Mouse (Mus musculus) T-helper 2 cell (primary cell): ENCODE data around the gene Lzts2.

Experiments
- in situ Hi-C: fragments of 300-600 bp; cut with MboI, MseI; formaldehyde crosslinking; loops from one replicate; pipeline ENCODE4 v1.15.1; 2025; ENCODE audit warnings: high pct_unique_total_duplicates

The Lzts2 gene

GRCm38 (mm10) chr19:45002301-45002700 lies 11.9 kb upstream of the Lzts2 start:
- in situ Hi-C loops, result no loop called here

DNA sequence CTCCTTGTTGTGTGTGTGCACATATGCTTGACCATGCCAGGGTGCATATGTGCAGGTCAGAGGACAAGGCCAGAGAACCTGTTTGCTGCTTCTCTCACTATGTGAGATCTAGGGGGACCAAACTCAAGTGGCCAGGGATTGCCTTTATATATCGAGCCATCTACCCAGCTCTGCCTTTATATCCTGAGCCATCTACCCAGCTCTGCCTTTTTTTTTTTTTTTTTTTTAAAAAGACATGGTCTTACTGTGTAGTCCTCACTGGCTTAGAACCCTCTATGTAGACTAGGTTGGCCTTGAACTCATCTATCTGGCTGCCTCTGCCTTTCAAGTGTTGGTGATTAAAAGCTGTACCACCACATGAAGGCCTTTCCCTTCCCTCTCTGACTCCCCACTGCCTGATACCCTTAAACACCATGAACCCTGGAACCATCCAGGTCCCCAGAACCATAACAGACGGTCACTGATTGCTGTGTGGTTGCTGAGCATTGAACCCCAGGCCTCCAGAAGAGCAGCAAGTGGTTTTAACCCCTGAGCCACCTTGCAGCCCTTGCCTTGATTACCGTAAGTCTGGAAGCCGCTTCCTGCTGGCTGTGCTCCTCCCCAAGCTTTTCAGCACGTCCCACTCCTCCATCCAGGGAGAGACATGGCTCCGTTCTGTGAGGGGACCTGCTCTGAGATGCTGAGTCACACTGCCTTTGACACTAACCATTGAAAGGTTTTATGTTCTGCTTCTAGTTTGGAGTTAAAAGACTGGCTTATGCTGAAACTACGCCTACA lies 10.3 kb upstream of the Lzts2 start:
- in situ Hi-C loops, result no loop called here

GRCm38 (mm10) chr19:45005444-45005843 lies 8.8 kb upstream of the Lzts2 start, which contains the start of gene Twnk:
Gene Twnk (plus strand): TSS chr19:45005663.
- in situ Hi-C loops, result no loop called here

- in situ Hi-C loops, result no loop called here
Observed at GRCm38 (mm10) chr19:45005957-45006712, 8.1 kb upstream of the Lzts2 start, which contains the start of gene Mrpl43. Gene Mrpl43 (minus strand): TSS chr19:45006442.

DNA sequence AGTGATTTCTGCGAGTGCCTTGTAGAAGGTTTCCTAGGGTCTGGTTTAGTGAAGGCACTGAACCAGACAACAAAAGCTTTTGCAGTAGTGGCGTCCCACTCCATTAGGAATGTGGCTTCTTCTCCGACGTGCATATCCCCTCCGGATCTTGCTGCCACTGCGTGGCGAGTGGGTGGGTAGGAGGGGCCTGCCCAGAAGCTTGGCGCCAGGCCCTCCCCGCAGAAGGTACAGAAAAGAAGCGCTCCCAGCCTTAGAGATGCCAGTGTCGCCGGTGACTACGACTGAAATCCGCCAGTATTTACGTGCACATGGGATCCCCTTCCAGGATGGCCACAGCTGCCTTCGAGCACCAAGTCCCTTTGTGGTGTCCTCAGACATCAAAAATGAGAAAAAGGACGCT lies 7.2 kb upstream of the Lzts2 start:
- in situ Hi-C loops, result no loop called here

- in situ Hi-C loops, result no loop called here
Observed at GRCm38 (mm10) chr19:45007425-45008191, 6.6 kb upstream of the Lzts2 start.

DNA sequence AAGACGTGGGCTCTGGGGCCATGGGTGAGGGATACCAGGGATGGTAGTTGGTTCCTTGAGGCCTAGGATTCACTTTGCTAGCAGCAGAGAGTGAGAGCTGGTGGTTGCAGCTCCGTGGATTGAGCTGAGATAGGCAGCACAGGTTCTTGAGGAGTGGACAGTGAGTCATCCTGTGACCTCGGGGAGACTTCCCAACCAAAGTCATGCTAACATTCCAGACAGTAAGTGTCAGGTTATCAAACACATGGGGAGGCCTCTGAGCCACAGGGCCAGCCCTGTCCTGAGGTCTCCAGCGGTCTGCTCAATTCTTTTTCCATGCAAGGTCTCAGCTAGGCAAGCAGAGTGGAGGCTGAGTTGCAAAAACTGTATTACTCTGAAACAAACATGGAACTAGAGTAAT lies 3.6 kb upstream of the Lzts2 start:
- in situ Hi-C loops, result no loop called here

DNA sequence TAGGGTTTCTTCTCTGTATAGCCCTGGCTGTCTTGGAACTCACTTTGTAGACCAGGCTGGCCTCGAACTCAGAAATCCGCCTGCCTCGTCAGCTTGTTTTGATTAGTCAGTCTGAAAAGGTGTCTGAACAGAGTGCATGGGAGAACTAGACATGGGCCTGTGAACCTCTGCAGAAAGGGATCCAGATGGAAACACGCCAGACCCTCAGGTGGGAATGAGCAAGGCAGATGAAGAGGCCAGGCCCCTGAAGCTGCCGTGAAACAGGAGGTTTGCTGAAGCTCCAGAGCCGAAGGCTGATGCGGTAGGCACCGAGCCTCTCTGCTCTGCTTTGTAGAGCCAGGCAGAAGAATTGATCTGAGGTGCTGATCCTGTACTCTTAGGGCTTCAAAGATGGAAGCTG lies 2.0 kb upstream of the Lzts2 start:
- in situ Hi-C loops, result no loop called here

- in situ Hi-C loops, result no loop called here
Observed at GRCm38 (mm10) chr19:45012636-45013035, 1.6 kb upstream of the Lzts2 start.

GRCm38 (mm10) chr19:45013581-45014225 lies 511 bp upstream of the Lzts2 start:
- in situ Hi-C loops, result no loop called here

DNA sequence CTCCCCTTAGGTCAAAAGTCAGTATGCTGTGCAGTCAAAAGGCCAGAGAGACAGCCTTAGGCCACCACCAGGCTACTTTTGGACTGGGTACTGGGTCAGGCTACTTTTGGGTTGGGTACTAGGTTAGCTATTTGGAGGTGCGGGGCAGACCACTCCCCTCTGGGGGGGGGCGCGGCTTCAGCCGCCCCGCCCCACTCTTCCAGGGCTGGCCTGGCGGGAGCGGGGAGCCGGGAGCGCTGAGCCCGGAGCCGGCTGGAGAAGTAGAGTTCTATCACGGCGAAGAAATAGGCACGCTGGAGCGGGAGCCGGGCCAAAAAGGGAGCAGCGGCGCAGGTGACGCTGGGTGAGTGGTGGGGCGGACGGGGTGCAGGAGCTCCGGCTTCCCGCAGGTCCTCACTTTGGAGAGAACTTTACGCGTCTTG lies 778 bp downstream of the Lzts2 start:
- in situ Hi-C loops, result no loop called here

DNA sequence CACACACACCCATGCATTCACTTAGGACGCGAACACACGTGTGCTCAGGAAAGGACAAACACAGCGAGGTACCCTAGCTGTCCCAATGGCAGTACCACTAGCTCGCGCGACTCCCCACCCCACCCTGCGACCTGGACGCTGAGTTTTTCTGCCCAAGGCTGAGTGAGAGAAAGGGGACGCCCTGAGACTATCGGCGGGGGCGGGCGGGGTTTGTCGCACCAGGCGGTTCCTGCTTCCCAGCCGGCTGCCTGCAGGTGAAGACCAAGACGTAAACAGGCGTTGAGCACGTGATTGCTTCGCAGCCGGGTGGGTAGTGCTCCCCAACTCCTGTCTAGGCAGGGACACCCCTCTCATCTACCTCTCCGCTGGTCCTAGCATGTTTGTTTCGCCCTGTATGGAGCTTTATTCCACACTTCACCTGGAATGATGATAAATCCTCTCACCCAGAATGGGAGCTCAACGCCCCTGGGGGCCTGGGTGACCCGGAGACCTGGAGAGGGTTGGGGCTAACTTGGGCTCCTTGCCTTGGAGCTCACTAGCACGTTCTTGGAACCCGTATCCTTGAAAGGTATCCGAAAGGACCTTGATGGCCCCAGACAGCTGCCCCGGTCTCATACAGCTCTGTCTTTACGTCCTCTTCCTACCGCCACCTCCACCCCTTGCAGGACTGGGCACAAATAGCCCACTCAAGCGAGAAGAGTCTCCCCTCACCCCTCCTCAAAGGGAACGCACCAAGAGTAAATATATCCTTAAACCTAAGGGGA lies 1.5 kb downstream of the Lzts2 start:
- in situ Hi-C loops, result no loop called here

DNA sequence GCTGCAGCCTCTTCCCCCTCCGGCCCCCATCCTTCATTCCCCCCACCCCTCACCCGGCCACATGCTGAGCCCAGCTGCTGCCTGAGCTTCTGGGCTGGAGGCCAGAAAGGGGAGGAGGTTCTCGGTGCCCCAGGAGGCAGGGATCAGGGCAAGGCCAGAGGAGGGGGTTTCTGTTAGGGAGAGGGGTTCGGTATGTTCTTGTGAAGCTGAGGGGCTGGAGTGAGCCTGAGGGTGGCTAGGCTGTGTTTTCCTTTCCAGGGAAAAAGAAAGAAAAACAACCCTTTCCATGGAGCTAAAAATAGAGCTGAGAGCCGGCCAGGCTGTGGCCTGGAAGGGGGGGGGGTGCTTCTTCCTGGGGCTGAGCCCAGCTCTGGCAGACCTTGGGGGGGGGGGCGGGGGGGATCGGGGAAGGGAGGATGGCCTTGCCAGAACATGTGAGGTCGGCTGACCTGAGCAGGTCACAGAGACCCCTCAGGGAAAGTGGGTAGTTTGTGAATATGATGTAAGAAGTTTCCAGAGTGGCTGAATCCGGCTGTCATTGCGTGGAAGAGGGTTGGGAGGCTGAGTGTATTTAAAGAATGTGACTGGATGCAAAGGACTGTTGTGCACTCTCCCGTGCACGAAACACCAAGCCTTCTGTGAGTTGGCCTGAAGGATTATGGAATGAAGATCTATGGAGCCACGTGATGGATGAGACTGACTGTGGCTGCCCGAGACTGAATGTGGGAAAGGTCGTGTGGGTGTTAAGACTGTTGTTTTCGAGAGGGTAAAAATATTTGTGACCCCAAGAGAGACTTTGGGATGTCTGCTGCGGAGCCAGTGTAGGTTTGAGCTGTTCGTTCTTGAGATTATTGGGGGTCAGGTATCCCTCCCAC lies 2.4 kb downstream of the Lzts2 start:
- in situ Hi-C loops, result no loop called here

- in situ Hi-C loops, result no loop called here
Observed at GRCm38 (mm10) chr19:45017216-45017771, 3.1 kb downstream of the Lzts2 start.

- in situ Hi-C loops, result no loop called here
Observed at GRCm38 (mm10) chr19:45017909-45018308, 3.7 kb downstream of the Lzts2 start.

DNA sequence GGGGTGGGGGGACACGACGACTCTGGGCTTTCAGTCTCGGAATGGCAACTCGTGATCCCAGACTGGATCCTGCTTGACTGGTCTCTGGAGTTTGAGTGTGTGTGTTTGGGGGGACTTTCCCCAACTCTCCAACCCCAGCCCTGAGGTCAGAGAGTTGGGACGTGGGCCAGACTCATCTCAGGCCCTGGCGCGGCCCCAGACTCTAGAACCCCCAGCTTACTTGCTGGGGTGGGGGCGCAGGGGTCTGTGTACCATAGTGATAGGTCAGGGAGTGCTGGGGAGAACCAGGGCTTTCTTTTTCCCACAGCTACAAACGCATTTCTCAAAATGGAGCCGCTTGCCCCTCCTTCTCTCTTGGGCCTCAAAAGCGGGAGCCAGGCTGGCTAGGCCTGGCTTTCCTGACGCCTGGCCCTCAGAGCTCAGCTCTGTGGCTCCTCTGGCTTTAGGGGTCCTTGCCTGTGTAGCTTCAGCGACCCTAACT lies 4.2 kb downstream of the Lzts2 start:
- in situ Hi-C loops, result no loop called here

DNA sequence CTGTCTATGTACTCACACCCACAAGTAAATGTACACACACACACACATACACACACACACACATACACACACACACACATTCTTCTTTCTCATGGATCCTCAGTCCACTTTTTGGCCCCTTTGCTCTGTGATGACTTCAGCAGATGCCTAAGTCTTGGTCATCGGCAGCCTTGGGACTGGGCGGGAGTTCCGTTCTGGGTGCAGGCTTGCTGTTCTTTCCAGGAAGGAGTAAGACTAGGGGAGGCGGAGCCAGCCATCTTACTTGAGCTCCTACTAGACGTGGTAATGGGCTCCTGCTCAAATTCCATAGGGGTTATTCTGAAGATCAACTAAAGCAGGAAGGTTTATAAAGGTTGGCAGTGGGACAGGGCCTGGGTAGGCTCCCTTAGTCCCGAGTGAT lies 6.1 kb downstream of the Lzts2 start:
- in situ Hi-C loops, result no loop called here

GRCm38 (mm10) chr19:45021362-45021761 lies 7.1 kb downstream of the Lzts2 start:
- in situ Hi-C loops, result no loop called here

DNA sequence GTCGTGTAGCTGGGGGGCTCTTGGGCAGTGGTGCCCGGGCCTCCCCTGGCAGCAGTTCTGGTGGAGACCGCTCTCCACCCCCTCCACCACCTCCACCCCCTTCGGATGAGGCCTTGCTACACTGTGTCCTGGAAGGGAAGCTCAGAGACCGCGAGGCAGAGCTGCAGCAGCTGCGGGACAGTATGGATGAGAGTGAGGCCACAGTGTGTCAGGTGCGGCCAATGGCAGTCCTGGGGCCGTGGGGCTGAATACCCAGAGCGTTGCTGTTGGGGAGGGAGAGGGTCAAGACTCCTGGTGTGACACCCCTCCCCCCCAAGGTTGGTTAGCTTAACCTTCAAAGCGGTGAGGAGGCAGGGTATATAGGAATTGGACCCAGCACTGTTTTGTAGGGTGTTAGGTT lies 9.8 kb downstream of the Lzts2 start:
- in situ Hi-C loops, result no loop called here
